8 mouse cellular contexts compared by ENCODE assay signal in the genomic region with DNA sequence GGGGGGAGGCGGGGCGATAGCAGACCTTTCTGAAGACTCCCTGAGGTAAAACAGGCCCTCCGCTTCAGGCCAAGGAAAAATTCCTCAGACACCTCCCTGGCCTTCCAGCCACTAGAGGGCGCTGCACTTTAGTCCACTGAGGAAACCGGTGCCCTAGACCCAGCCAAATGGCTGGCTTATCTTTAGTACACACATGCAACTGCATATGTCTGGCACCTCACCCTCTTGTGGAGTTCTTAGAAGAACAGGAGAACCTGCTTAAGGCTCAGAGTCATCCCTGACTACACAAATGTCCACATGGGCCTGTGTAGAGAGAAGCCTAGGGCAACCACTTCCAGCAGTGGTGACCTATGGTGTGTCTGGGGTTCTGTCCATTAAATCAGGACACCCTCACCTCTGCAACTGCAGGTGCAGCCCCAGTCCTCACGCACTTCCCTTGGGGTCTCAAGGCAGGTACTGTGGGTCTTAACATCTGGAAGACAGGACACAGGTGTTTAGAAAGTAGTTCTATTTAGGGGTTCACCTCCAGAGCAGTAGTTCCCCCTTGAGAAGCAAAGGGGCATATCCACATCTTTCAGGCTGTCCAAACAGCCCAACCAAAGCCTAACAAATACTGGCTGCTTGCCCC. TPM values are rescaled to one million over a fixed set of nuclear protein-coding genes. Genes with fewer than 3 reads are reported as not detected.
A peak's percentile ranks its signal among the peaks of the same experiment; 100 is the strongest.
DNase-seq lines count a peak whose midpoint lies in the region; ATAC-seq lines count a peak whose summit lies in the region.

No protein-coding gene starts in this region.

- H3K4me2 ChIP-seq in kidney, embryonic 15.5 days: no peak overlapping the region
- peak overlapping the region; percentile 52 for H3K4me2 ChIP-seq in liver, embryonic 12.5 days

- no peak overlapping the region for H3K9ac ChIP-seq in kidney, embryonic 15.5 days
- H3K9ac ChIP-seq in liver, embryonic 12.5 days: peak overlapping the region; percentile 57

- no peak overlapping the region for H3K27ac ChIP-seq in kidney, embryonic 15.5 days
- peak overlapping the region; percentile 92 for H3K27ac ChIP-seq in liver, embryonic 12.5 days

- peak; percentile 48 for ATAC-seq in granulocyte monocyte progenitor cell, adult 5-6 weeks (replicated peaks; ENCODE audit: poor library complexity, severe bottlenecking)
- peak; percentile 28; the same call in 1 of the 2 replicates for ATAC-seq in kidney, embryonic 15.5 days (replicated peaks; ENCODE audit: low FRiP score)
- peak; percentile 94 for ATAC-seq in liver, embryonic 12.5 days

- peaks cover 45% of the 10 kb centered on the region for H3K36me3 ChIP-seq in kidney, embryonic 15.5 days
- H3K36me3 ChIP-seq in liver, embryonic 12.5 days: peaks cover 47% of the 10 kb centered on the region

- no peak overlapping the region for H3K4me3 ChIP-seq in kidney, embryonic 15.5 days (replicated peaks)
- H3K4me3 ChIP-seq in liver, embryonic 12.5 days: no peak overlapping the region

- DNase-seq in A20 (ENCODE audit: low read depth, low spot score): peak; percentile 71
- DNase-seq in NIH3T3 (ENCODE audit: low read depth): peak; percentile 87
- DNase-seq in cerebellum, postnatal 4 days (ENCODE audit: low spot score in 2 of 2): peak; percentile 72 to 83
- DNase-seq in ovary, postnatal 14 days (ENCODE audit: low spot score): peak; percentile 70
- peak; percentile 71 for DNase-seq in thymus, postnatal 0 days (ENCODE audit: low spot score)

- peaks cover 39% of the 10 kb centered on the region for H3K27me3 ChIP-seq in kidney, embryonic 15.5 days
- peaks cover 40% of the 10 kb centered on the region for H3K27me3 ChIP-seq in liver, embryonic 12.5 days (replicated peaks)

- WGBS in kidney, embryonic 15.5 days: 14% methylated on average over 5 of the region's 6 CpGs
- 12% methylated on average over 4 of the region's 6 CpGs for WGBS in liver, embryonic 12.5 days (ENCODE audit: insufficient replicate concordance)

- H3K4me1 ChIP-seq in kidney, embryonic 15.5 days: peaks cover 22% of the 10 kb centered on the region
- H3K4me1 ChIP-seq in liver, embryonic 12.5 days: peaks cover 80% of the 10 kb centered on the region

- no peaks in the 10 kb centered on the region for H3K9me3 ChIP-seq in kidney, embryonic 15.5 days (replicated peaks)
- H3K9me3 ChIP-seq in liver, embryonic 12.5 days (replicated peaks): no peaks in the 10 kb centered on the region

RNA-seq across cellular contexts. Expression of gene Hcn2, which starts 3.8 kb away (rescaled TPM):
- total RNA-seq in granulocyte monocyte progenitor cell, adult 5-6 weeks (2014; fragmentation: Nextera tagmentation): 0.28 TPM in 1 of 2 replicates, not detected in the other
- 0.39 TPM in 1 of 2 replicates, not detected in the other for total RNA-seq in granulocyte monocyte progenitor cell, adult 5-6 weeks (2017)
- polyA plus RNA-seq in kidney, embryonic 15.5 days (2015; fragmentation: Nextera tagmentation; extraction: Ambion mirVana): 0.05 and 0.19 TPM in 2 replicates
- 0.11 TPM in 1 of 2 replicates, not detected in the other for polyA plus RNA-seq in liver, embryonic 12.5 days (2016; fragmentation: Nextera tagmentation; extraction: Ambion mirVana)
- polyA plus RNA-seq in thymus, postnatal 0 days (2015; fragmentation: Nextera tagmentation; extraction: Ambion mirVana): 0.05 TPM in 1 of 2 replicates, not detected in the other

RNA-seq across cellular contexts. Expression of gene Bsg, which starts 8.3 kb away (rescaled TPM):
- total RNA-seq in granulocyte monocyte progenitor cell, adult 5-6 weeks (2014; fragmentation: Nextera tagmentation): 253 and 319 TPM in 2 replicates
- 278 and 345 TPM in 2 replicates for total RNA-seq in granulocyte monocyte progenitor cell, adult 5-6 weeks (2017)
- polyA plus RNA-seq in kidney, embryonic 15.5 days (2015; fragmentation: Nextera tagmentation; extraction: Ambion mirVana): 913 and 925 TPM in 2 replicates
- 1,008 and 1,045 TPM in 2 replicates for polyA plus RNA-seq in liver, embryonic 12.5 days (2016; fragmentation: Nextera tagmentation; extraction: Ambion mirVana)
- polyA plus RNA-seq in thymus, postnatal 0 days (2015; fragmentation: Nextera tagmentation; extraction: Ambion mirVana): 376 and 398 TPM in 2 replicates

RNA-seq across cellular contexts. Expression of gene Gzmm, which starts 23.8 kb away (rescaled TPM):
- 2.2 TPM in 1 of 2 replicates, not detected in the other for total RNA-seq in granulocyte monocyte progenitor cell, adult 5-6 weeks (2014; fragmentation: Nextera tagmentation)
- total RNA-seq in granulocyte monocyte progenitor cell, adult 5-6 weeks (2017): 0.34 TPM in 1 of 2 replicates, not detected in the other
- polyA plus RNA-seq in kidney, embryonic 15.5 days (2015; fragmentation: Nextera tagmentation; extraction: Ambion mirVana): 0.50 and 0.95 TPM in 2 replicates
- polyA plus RNA-seq in liver, embryonic 12.5 days (2016; fragmentation: Nextera tagmentation; extraction: Ambion mirVana): 0.26 and 0.41 TPM in 2 replicates
- 0.35 and 0.48 TPM in 2 replicates for polyA plus RNA-seq in thymus, postnatal 0 days (2015; fragmentation: Nextera tagmentation; extraction: Ambion mirVana)

RNA-seq across cellular contexts. Expression of gene Cdc34, which starts 30.6 kb away (rescaled TPM):
- total RNA-seq in granulocyte monocyte progenitor cell, adult 5-6 weeks (2014; fragmentation: Nextera tagmentation): 110 and 115 TPM in 2 replicates
- total RNA-seq in granulocyte monocyte progenitor cell, adult 5-6 weeks (2017): 98.7 and 142 TPM in 2 replicates
- polyA plus RNA-seq in kidney, embryonic 15.5 days (2015; fragmentation: Nextera tagmentation; extraction: Ambion mirVana): 88.4 and 100 TPM in 2 replicates
- polyA plus RNA-seq in liver, embryonic 12.5 days (2016; fragmentation: Nextera tagmentation; extraction: Ambion mirVana): 188 and 196 TPM in 2 replicates
- polyA plus RNA-seq in thymus, postnatal 0 days (2015; fragmentation: Nextera tagmentation; extraction: Ambion mirVana): 138 and 141 TPM in 2 replicates

RNA-seq across cellular contexts. Expression of gene Polrmt, which starts 33.8 kb away (rescaled TPM):
- 28.6 and 56.2 TPM in 2 replicates for total RNA-seq in granulocyte monocyte progenitor cell, adult 5-6 weeks (2014; fragmentation: Nextera tagmentation)
- total RNA-seq in granulocyte monocyte progenitor cell, adult 5-6 weeks (2017): 12.7 and 14.0 TPM in 2 replicates
- polyA plus RNA-seq in kidney, embryonic 15.5 days (2015; fragmentation: Nextera tagmentation; extraction: Ambion mirVana): 43.7 and 54.4 TPM in 2 replicates
- polyA plus RNA-seq in liver, embryonic 12.5 days (2016; fragmentation: Nextera tagmentation; extraction: Ambion mirVana): 28.3 and 30.1 TPM in 2 replicates
- polyA plus RNA-seq in thymus, postnatal 0 days (2015; fragmentation: Nextera tagmentation; extraction: Ambion mirVana): 35.2 and 39.5 TPM in 2 replicates

Comparison
In these comparisons a context has a peak if more than half of its experiments do, and no peak if none do; other contexts are left out.
1. ATAC-seq: peak in every context shown above with its lines; median percentile 94 in liver, embryonic 12.5 days; 48 in granulocyte monocyte progenitor cell, adult 5-6 weeks; 28 in kidney, embryonic 15.5 days.